Mouse (Mus musculus) gastrocnemius, postnatal 4 days (tissue): ENCODE results near the gene Slc51a. TPM values are rescaled to one million over a fixed set of nuclear protein-coding genes. Genes with fewer than 3 reads are reported as not detected.
"Not testable (repeated sequence)": the region's sequence is repeated elsewhere in the genome, so short reads cannot be mapped to it uniquely, and the experiment has no call there.

Experiments used
- DNase-seq, 2 experiments: peaks; one replicate each; pipeline ENCODE4 v3.0.0; 2021 to 2022; ENCODE audit warnings: low spot score in 2 of 2, mixed read lengths in 2 of 2
- total RNA-seq, 2 experiments: library from RNA; stranded (reverse); gene quantifications; 2 replicates each; pipeline ENCODE4 v1.2.3; 2021

Gene Slc51a
- total RNA-seq, 2 experiments from 2014 or later, result not detected

DNA sequence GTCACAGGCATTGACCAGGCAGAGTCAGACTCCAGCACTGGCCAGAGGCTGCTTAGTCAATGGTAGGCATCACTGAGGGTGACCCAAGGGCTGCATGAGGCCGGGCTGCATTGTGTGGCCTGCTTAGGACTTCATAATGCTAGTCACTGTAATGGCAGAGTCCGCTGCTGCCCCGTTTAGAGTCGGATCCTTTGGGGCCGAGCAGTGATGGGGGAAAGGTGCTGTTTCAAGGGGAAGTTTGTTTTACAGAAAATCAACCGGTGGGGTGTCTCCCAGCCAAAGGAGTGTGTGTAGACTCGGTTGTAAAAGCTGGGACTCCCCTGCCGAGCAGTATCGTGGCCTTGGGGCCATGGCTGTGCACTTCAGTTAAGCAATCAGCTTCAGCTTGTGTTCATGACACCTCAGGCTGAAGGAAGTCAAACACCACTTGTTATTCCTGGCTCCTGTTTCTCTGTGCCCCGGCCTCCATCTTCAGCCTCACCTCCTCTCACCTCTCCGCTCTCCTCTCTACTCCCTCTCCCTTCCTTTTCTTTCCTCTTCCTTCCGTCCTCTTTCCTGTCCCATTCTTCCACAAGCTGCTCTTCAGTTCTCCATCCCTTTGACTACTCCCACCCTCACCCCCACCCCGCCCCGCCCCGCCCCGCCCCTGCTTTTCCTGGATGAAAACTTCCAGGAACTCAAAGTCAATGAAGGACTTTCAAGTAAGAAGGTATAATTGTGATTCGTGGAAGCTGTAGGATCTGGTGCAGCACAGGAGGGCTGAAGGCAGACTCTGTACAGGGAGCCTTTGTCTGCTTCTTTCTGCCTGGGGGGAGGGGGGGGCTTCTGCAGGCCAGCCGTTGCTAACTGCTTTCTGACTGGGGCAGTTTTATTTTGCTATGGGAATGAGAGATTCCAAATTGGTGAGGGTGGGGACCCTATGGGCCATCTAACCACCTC is 23.0 kb upstream of the Slc51a start:
- DNase-seq, result no peak

- DNase-seq, result no peak
These were observed 21.6 kb upstream of the Slc51a start for GRCm38 (mm10) chr16:32509066-32509942.

- no peak for DNase-seq
These were observed 20.9 kb upstream of the Slc51a start for GRCm38 (mm10) chr16:32508506-32509065.

- DNase-seq, result no peak
These were observed 20.4 kb upstream of the Slc51a start for GRCm38 (mm10) chr16:32508035-32508434.

- DNase-seq, result peak in 1 of 2 experiments; percentile 56
These were observed 19.7 kb upstream of the Slc51a start for GRCm38 (mm10) chr16:32507407-32507806.

DNA sequence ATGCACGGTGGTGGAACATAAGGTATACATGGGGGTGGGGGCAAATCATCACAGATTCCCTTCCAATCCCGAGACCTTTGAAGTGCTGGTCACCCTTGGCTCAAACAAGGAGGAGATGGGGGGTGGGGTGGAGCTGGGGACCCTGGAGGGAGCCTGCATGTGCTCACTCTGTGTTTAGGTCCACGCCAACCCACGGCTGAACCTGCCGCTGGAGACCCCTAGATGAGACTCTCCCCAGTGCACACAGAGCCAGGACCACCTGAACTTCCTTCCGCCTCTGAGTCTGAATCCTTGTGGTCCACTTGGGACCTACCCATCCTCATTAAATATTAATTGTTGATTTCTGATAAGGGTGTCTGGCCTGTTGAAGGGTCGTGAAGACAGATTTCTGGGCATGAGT is 19.2 kb upstream of the Slc51a start:
- DNase-seq, result no peak

GRCm38 (mm10) chr16:32506298-32506697 is 18.6 kb upstream of the Slc51a start:
- no peak for DNase-seq

GRCm38 (mm10) chr16:32503633-32504032 is 16.0 kb upstream of the Slc51a start:
- no peak for DNase-seq

GRCm38 (mm10) chr16:32502621-32503335 is 15.1 kb upstream of the Slc51a start:
- no peak for DNase-seq

DNA sequence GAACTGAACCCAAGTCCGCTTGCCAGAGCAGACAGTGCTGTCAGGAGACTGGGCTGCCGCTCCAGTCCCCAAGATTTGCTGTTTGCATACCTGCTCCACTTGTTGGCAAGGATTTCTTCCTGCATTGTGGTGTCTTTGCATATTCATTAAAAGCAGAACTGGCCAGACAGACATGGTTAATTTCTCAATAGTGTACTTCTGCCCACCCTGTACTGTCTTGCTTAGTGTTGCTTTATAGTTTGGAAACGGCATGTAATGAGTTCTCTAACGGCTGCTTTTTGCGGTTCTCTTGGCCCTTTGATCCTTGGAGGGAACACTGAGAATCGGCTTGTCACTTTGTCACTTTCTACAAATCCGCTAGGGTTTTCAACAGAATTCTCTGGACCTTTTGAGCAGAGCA is 13.8 kb upstream of the Slc51a start:
- DNase-seq, result no peak

- DNase-seq, result peak; percentile 77 to 84
These were observed 11.9 kb upstream of the Slc51a start for GRCm38 (mm10) chr16:32499430-32500037.

DNA sequence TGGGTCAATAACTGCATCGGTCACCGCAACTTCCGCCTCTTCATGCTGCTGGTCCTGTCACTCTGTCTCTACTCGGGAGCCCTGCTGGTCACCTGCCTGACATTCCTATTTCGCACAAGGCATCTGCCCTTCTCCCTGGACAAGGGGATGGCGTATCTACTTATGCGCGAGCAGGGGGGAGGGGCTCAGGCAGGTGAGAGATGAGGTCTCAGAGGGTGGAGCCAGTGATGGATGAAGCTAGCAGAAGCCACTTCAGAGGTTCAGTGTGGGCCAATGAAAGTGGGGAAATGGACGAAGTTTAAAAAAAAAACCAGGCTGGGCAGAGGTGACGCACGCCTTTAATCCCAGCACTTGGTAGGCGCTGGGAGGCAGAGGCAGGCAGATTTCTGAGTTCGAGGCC is 11.3 kb upstream of the Slc51a start:
- DNase-seq, result no peak

DNA sequence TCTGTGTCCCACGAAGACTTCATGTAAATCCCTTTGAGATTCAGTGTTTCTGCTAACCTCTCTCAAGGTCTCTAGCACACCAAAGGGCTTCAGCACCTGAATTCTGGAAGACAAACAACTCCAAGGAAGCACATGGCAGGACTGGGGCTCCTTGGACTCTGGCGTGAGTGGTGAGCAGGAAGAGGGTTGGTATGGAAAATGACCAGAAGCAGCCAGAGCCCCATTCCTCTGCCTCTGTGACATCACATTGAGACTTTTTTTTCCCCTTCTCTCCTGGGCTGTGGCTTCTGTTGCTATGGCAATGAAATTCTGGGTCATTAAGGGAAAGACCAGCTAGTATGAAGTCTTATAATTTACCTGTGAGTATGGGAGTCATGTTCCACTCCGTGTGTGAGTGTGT is 8.3 kb upstream of the Slc51a start, which contains the start of gene Zdhhc19:
Zdhhc19 (plus strand) TSS at position 301 of the 400 bp plus-strand sequence.
- no peak for DNase-seq

DNA sequence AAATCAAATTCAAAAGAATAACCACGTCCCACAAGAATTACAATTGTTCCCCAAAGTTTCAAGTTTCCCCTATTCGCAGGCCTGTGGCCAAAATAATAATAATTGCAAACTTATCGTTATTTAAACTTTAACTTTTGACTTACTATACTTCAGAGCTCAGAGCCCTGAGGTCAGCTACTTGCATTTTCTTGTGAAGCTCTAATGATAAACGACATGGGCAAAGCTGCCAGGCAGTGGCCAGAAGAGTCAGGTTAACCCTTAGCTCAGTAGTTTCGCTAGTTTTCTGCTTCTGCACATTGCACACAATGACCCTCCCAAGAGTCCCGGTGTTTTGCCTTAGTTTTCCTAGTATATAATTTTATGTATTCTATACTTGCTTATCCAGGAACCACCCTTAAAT is 6.7 kb upstream of the Slc51a start:
- DNase-seq, result not testable (repeated sequence)

DNA sequence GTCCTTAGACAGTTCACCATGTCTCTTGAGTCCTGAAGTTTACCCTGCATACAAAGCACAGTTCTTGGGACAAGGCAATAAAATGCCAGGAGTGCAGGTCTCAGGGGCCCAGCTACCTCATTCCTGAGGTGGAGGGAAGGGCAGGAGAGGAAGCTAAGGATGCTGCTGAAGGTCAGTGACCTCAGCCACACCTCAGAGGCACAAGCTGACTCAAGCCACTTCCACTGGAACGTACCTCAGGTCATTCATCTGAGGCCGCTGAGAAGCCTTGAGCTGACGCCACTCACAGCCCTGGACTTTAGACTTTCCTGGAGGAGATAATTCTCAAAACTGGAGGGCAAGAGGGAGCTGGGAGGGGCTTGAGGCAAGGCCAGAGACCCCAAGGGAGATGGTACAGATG is 1.3 kb upstream of the Slc51a start:
- DNase-seq, result no peak

GRCm38 (mm10) chr16:32486046-32486445 is 1.6 kb downstream of the Slc51a start:
- no peak for DNase-seq

GRCm38 (mm10) chr16:32485209-32485608 is 2.5 kb downstream of the Slc51a start:
- no peak for DNase-seq

DNA sequence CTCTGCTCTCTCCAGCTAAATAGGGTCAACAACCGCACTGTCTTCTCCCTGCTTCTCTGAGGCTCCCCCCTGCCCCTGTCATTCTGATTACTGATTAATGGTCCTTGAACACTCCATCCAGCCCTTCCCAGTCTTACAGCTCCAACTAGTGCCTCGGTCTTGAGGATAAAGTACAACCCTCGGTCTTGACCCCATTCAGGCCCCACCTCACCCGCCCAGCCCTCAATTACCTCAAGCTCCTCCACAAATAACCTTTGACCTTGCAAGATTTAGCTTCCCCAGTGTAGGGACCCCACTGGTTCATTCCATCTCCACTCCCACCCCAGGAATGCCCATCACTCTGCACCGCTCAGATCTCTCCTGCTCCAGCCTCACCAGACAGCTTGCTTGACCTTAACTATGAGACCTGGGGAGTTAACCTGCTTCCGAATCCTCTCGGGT is 3.2 kb downstream of the Slc51a start:
- no peak for DNase-seq

DNA sequence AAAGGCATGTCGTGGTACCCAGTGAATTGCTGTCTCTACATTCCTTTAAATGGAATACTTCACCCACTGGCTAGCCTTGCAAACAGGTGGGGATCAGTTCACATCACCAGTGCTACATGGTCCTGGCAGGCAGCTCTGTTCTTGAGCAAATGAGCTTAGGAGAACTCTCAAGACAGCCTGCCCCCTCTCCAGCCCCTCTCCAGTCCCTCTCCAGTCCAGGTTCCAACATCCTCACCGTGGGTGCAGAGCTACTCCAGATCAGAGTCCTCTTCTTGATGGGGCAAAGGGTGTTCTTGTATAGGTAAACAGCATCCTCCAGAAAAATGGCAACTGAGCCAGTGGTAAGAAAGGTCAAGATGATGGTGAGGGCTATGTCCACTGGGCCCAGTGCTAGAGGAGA is 8.3 kb downstream of the Slc51a start:
- DNase-seq, result no peak

DNA sequence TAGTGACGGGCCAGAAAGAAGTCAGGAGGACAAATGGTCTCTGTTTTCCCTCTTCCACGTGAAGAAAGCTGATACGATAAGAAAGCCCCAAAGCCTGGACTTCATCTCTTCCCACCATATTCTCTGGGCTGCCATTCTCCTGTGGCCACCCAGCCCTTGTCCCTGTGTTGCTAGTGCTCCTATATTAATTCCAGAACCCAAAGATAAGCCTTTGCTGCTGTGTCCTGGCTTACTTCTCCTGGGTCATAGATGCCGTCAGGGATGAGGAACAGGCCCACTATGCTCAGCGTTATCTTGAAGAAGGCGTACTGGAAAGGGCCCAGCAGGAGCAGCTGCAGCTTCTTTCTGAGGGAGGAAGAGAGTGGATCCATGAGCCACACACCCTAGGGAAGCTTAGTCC is 10.4 kb downstream of the Slc51a start:
- no peak for DNase-seq
